Mouse (Mus musculus): ENCODE measurements around the gene Tecpr2.

The Tecpr2 gene

GRCm38 (mm10) chr12:110977896-110978606, 89.0 kb downstream of the Tecpr2 start:
- WGBS: 36% methylated on average over 14 of the region's 14 CpGs

GRCm38 (mm10) chr12:110978607-110979406, 89.7 kb downstream of the Tecpr2 start, which contains the start of gene Ankrd9:
Gene Ankrd9 (minus strand): TSS chr12:110979040.
- under 1% methylated on average over 89 of the region's 90 CpGs for WGBS

GRCm38 (mm10) chr12:110979808-110980207, 90.7 kb downstream of the Tecpr2 start:
- 91% methylated on average over 3 of the region's 3 CpGs for WGBS

- 93% methylated on average over 3 of the region's 3 CpGs for WGBS
Measured at GRCm38 (mm10) chr12:110981736-110982135, 92.7 kb downstream of the Tecpr2 start.

- 89% methylated on average over 8 of the region's 8 CpGs for WGBS
Measured at GRCm38 (mm10) chr12:110983083-110983482, 94.0 kb downstream of the Tecpr2 start.

GRCm38 (mm10) chr12:110983714-110984113, 94.7 kb downstream of the Tecpr2 start:
- WGBS: 93% methylated on average over 8 of the region's 8 CpGs

GRCm38 (mm10) chr12:110984598-110984997, 95.5 kb downstream of the Tecpr2 start:
- WGBS: 82% methylated on average over 4 of the region's 4 CpGs

GRCm38 (mm10) chr12:110985141-110985540, 96.1 kb downstream of the Tecpr2 start:
- 84% methylated on average over 9 of the region's 9 CpGs for WGBS

GRCm38 (mm10) chr12:110986536-110987425, 97.7 kb downstream of the Tecpr2 start:
- WGBS: 80% methylated on average over 11 of the region's 11 CpGs

- WGBS: 93% methylated on average over 3 of the region's 3 CpGs
Measured at GRCm38 (mm10) chr12:110989409-110989808, 100.3 kb downstream of the Tecpr2 start.

- WGBS: 96% methylated on average over 7 of the region's 7 CpGs
Measured at GRCm38 (mm10) chr12:110990500-110990899, 101.4 kb downstream of the Tecpr2 start.

- 6% methylated on average over 23 of the region's 23 CpGs for WGBS
Measured at GRCm38 (mm10) chr12:110991361-110992127, 102.5 kb downstream of the Tecpr2 start.

GRCm38 (mm10) chr12:110992128-110992553, 103.1 kb downstream of the Tecpr2 start:
- WGBS: under 1% methylated on average over 24 of the region's 24 CpGs

- 79% methylated on average over 12 of the region's 12 CpGs for WGBS
Measured at GRCm38 (mm10) chr12:110992771-110993170, 103.7 kb downstream of the Tecpr2 start.

GRCm38 (mm10) chr12:110993226-110993625, 104.2 kb downstream of the Tecpr2 start:
- 87% methylated on average over 3 of the region's 3 CpGs for WGBS

- 49% methylated on average over 12 of the region's 12 CpGs for WGBS
Measured at GRCm38 (mm10) chr12:110994666-110995065, 105.6 kb downstream of the Tecpr2 start.

GRCm38 (mm10) chr12:110998092-110998491, 109.0 kb downstream of the Tecpr2 start:
- 95% methylated on average over 11 of the region's 11 CpGs for WGBS

- WGBS: 77% methylated on average over 2 of the region's 2 CpGs
Measured at GRCm38 (mm10) chr12:110999820-111000219, 110.8 kb downstream of the Tecpr2 start.

- WGBS: 96% methylated on average over 7 of the region's 7 CpGs
Measured at GRCm38 (mm10) chr12:111000956-111001355, 111.9 kb downstream of the Tecpr2 start.

GRCm38 (mm10) chr12:111004142-111004541, 115.1 kb downstream of the Tecpr2 start:
- WGBS: 86% methylated on average over 9 of the region's 9 CpGs

- 76% methylated on average over 6 of the region's 6 CpGs for WGBS
Measured at GRCm38 (mm10) chr12:111005803-111006202, 116.7 kb downstream of the Tecpr2 start.
